Mouse (Mus musculus) liver, embryonic 14.5 days (tissue): ENCODE data around the gene Mettl7b.

Source experiments
- CTCF ChIP-seq: IDR thresholded peaks from 2 replicates; pipeline ENCODE4 v1.5.1; 2016; ENCODE audit warnings: antibody characterized with exemption, low read depth, control low read depth
- EP300 ChIP-seq: IDR thresholded peaks from 2 replicates; pipeline ENCODE4 v1.6.1; 2016; ENCODE audit warnings: antibody characterized with exemption, low read depth

DNA sequence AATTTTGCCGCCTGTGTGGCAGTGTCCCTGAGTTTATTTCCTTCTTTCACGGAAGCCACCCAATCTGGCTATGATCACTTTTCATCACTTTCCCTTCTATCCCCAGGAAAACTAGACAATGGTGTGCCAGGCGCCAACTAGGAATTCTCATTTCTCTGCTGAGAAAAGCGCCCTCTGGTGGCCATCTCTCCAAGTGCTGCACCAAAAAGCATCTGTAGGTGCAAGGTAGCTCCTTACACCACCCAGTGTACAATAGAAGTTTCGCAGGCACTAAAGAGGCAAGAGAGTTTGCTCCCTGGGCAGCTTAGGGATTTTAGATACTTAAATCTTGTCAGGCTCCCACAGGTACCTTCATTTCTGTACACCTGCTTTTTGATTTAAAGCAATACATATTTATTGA lies 47.6 kb downstream of the Mettl7b start:
- TF ChIP-seq EP300 (no peak), CTCF (peak; percentile 94)
